Mouse (Mus musculus): ENCODE measurements around the gene Smad5. TPM values are rescaled to one million over a fixed set of nuclear protein-coding genes. Genes with fewer than 3 reads are reported as not detected.

Gene Smad5
- polyA plus RNA-seq, 1 experiment: 21.4 TPM

- peak overlapping the region; percentile 68; the same call in 1 of the 2 replicates for H3K27ac ChIP-seq (ENCODE audit: insufficient read depth, low read length)
- peaks cover 14% of the 10 kb centered on the region for H3K4me1 ChIP-seq (ENCODE audit: control insufficient read depth, insufficient read depth, low read length)
- WGBS: under 1% methylated on average over 11 of the region's 11 CpGs
- peak overlapping the region; percentile 82 for H3K4me3 ChIP-seq (replicated peaks; ENCODE audit: insufficient read depth, low read depth, low read length)
- H3K27me3 ChIP-seq (ENCODE audit: control insufficient read depth, insufficient read depth, low read length): no peaks in the 10 kb centered on the region
- TF ChIP-seq POLR2A (IDR thresholded peaks at IDR 0.05; ENCODE audit: borderline replicate concordance, insufficient read depth, low read length) (no peak), CTCF (IDR thresholded peaks at IDR 0.05; ENCODE audit: borderline replicate concordance, insufficient read depth, low read depth, low read length) (no peak)
- DNase-seq: no peak
These were observed 1.1 kb downstream of the Smad5 start for GRCm38 (mm10) chr13:56703871-56704321.

DNA sequence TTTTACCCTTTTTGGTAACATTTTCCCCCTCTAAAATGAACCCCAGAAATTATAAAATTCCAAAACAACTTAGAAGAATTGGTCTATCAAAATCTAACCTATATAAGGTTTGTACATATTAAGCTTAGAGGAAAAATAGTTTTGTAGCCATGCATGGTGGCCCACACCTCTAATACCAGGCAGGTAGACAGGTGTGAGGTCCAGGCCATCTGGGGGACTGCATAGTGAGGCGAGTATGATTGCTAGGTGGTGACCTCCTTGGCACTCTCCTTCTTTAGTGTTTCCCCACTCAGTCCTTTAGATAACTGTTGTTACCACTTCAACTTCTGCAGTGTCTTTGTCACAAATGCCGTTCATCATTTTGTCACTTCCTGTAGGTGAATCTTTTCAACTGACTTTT, 1.8 kb downstream of the Smad5 start:
- Histone ChIP-seq H3K4me1 (ENCODE audit: control insufficient read depth, insufficient read depth, low read length) (peaks cover 17% of the 10 kb centered on the region), H3K4me3 (replicated peaks; ENCODE audit: insufficient read depth, low read depth, low read length) (no peak overlapping the region), H3K27me3 (ENCODE audit: control insufficient read depth, insufficient read depth, low read length) (no peaks in the 10 kb centered on the region), H3K27ac (ENCODE audit: insufficient read depth, low read length) (no peak overlapping the region)
- WGBS: 54% methylated on average over 2 of the region's 2 CpGs
- no peak for DNase-seq
- TF ChIP-seq POLR2A (IDR thresholded peaks at IDR 0.05; ENCODE audit: borderline replicate concordance, insufficient read depth, low read length) (no peak), CTCF (IDR thresholded peaks at IDR 0.05; ENCODE audit: borderline replicate concordance, insufficient read depth, low read depth, low read length) (no peak)

DNA sequence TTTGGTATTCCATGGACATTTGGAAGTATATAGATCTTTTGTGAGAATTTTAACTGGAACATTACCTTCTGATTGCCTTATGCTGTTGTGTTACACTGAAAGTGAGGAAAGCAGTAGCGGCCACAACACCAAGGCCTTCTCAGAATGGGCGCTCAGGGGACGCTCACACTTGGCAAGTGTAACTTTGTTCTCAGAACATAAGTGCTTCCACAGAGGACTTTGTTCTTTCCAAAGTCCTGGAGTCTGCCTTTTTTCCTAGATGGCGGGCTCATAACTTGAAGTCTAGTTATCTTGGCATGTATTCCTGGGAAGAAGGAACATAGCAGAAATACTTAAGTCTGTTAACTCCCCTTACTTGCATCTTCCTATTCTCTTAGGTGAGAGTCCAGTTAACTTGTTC, 4.3 kb downstream of the Smad5 start:
- Histone ChIP-seq H3K27me3 (ENCODE audit: control insufficient read depth, insufficient read depth, low read length) (no peaks in the 10 kb centered on the region), H3K27ac (ENCODE audit: insufficient read depth, low read length) (no peak overlapping the region), H3K4me3 (replicated peaks; ENCODE audit: insufficient read depth, low read depth, low read length) (no peak overlapping the region), H3K4me1 (ENCODE audit: control insufficient read depth, insufficient read depth, low read length) (peaks cover 22% of the 10 kb centered on the region)
- DNase-seq: no peak
- 88% methylated on average over 4 of the region's 4 CpGs for WGBS
- TF ChIP-seq CTCF (IDR thresholded peaks at IDR 0.05; ENCODE audit: borderline replicate concordance, insufficient read depth, low read depth, low read length): no peak
- no peak for TF ChIP-seq POLR2A (IDR thresholded peaks at IDR 0.05; ENCODE audit: borderline replicate concordance, insufficient read depth, low read length)

DNA sequence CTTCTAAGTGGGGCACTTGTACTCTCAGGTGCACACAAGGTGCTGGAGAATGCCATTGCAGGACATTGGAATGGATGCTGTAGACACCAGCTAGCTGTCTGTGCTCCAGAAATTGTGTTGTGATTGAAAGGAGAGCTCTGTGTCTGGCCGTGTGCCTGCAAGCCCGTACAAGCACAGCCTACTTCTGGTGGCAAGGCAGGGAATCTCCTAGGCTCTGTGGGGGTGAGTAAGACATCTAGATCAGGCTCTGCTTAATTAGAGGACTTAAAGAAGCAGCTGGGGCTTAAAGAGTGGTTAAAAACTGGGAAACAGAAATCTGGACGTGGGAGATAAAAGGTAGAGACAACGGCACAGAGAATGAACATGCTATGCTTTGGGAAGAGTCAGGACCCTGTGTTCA, 4.8 kb downstream of the Smad5 start:
- Histone ChIP-seq H3K4me3 (replicated peaks; ENCODE audit: insufficient read depth, low read depth, low read length) (no peak overlapping the region), H3K4me1 (ENCODE audit: control insufficient read depth, insufficient read depth, low read length) (peaks cover 22% of the 10 kb centered on the region), H3K27ac (ENCODE audit: insufficient read depth, low read length) (no peak overlapping the region), H3K27me3 (ENCODE audit: control insufficient read depth, insufficient read depth, low read length) (no peaks in the 10 kb centered on the region)
- no peak for TF ChIP-seq CTCF (IDR thresholded peaks at IDR 0.05; ENCODE audit: borderline replicate concordance, insufficient read depth, low read depth, low read length)
- TF ChIP-seq POLR2A (IDR thresholded peaks at IDR 0.05; ENCODE audit: borderline replicate concordance, insufficient read depth, low read length): no peak
- no peak for DNase-seq
- 25% methylated on average over 4 of the region's 4 CpGs for WGBS

DNA sequence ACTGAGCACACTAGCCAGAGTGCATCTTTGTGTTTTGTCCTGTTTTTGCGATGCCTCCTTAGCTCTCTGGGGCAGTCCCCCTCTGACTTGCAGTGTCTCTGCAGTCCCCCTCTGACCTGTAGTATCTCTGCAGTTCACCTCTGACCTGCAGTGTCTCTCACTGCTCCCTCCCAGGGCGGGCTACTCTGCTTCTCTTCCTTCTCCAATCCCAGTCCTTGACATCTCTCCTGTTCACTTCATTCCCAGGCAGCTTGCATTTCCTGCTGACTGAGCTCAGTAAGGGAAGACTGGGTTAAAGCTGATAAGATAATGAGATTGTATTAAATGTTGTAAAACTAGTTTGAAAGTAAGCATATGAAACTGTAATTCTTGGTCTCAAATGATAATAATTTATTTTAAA, 7.8 kb downstream of the Smad5 start:
- TF ChIP-seq POLR2A (IDR thresholded peaks at IDR 0.05; ENCODE audit: borderline replicate concordance, insufficient read depth, low read length): no peak
- no peak for TF ChIP-seq CTCF (IDR thresholded peaks at IDR 0.05; ENCODE audit: borderline replicate concordance, insufficient read depth, low read depth, low read length)
- 50% methylated on average over 2 of the region's 2 CpGs for WGBS
- Histone ChIP-seq H3K4me3 (replicated peaks; ENCODE audit: insufficient read depth, low read depth, low read length) (no peak overlapping the region), H3K4me1 (ENCODE audit: control insufficient read depth, insufficient read depth, low read length) (peaks cover 18% of the 10 kb centered on the region), H3K27ac (ENCODE audit: insufficient read depth, low read length) (no peak overlapping the region), H3K27me3 (ENCODE audit: control insufficient read depth, insufficient read depth, low read length) (no peaks in the 10 kb centered on the region)
- DNase-seq: no peak

DNA sequence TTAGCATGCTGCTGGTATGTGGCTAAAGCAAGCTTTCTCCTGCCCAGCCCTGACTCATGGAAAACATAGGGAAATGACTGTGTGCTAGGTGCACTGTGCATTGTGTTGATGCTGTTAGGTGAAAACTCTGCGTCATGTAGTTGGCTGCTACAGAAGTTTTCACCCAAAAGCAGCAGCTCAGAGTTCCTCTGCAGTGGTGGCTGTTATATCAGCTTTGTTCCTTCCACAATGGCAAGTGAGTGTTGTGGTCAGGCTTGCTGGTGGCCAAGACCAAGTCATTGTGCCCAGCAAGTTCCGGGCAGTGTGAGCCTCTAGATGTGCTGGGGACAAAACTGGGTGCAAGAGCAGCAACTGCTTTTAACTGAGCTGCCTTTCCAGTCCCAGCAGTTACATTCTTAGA, 9.4 kb downstream of the Smad5 start:
- TF ChIP-seq POLR2A (IDR thresholded peaks at IDR 0.05; ENCODE audit: borderline replicate concordance, insufficient read depth, low read length): no peak
- TF ChIP-seq CTCF (IDR thresholded peaks at IDR 0.05; ENCODE audit: borderline replicate concordance, insufficient read depth, low read depth, low read length): no peak

GRCm38 (mm10) chr13:56726551-56726950, 23.7 kb downstream of the Smad5 start:
- Histone ChIP-seq H3K4me1 (ENCODE audit: control insufficient read depth, insufficient read depth, low read length) (no peaks in the 10 kb centered on the region), H3K4me3 (replicated peaks; ENCODE audit: insufficient read depth, low read depth, low read length) (no peak overlapping the region), H3K27me3 (ENCODE audit: control insufficient read depth, insufficient read depth, low read length) (no peaks in the 10 kb centered on the region), H3K27ac (ENCODE audit: insufficient read depth, low read length) (no peak overlapping the region)
- DNase-seq: no peak
- TF ChIP-seq POLR2A (IDR thresholded peaks at IDR 0.05; ENCODE audit: borderline replicate concordance, insufficient read depth, low read length) (no peak), CTCF (IDR thresholded peaks at IDR 0.05; ENCODE audit: borderline replicate concordance, insufficient read depth, low read depth, low read length) (no peak)
- 79% methylated on average over 4 of the region's 4 CpGs for WGBS

More for the DNA sequence above, 9.4 kb downstream of the Smad5 start:
- 91% methylated on average over 2 of the region's 2 CpGs for WGBS
- H3K4me3 ChIP-seq (replicated peaks; ENCODE audit: insufficient read depth, low read depth, low read length): no peak overlapping the region
- no peak for DNase-seq
- H3K27ac ChIP-seq (ENCODE audit: insufficient read depth, low read length): no peak overlapping the region
- H3K4me1 ChIP-seq (ENCODE audit: control insufficient read depth, insufficient read depth, low read length): peaks cover 12% of the 10 kb centered on the region
- no peaks in the 10 kb centered on the region for H3K27me3 ChIP-seq (ENCODE audit: control insufficient read depth, insufficient read depth, low read length)

- Histone ChIP-seq H3K27me3 (ENCODE audit: control insufficient read depth, insufficient read depth, low read length) (no peaks in the 10 kb centered on the region), H3K27ac (ENCODE audit: insufficient read depth, low read length) (no peak overlapping the region), H3K4me1 (ENCODE audit: control insufficient read depth, insufficient read depth, low read length) (no peaks in the 10 kb centered on the region), H3K4me3 (replicated peaks; ENCODE audit: insufficient read depth, low read depth, low read length) (no peak overlapping the region)
- no peak for DNase-seq
- 97% methylated on average over 7 of the region's 7 CpGs for WGBS
- TF ChIP-seq POLR2A (IDR thresholded peaks at IDR 0.05; ENCODE audit: borderline replicate concordance, insufficient read depth, low read length) (no peak), CTCF (IDR thresholded peaks at IDR 0.05; ENCODE audit: borderline replicate concordance, insufficient read depth, low read depth, low read length) (no peak)
These were observed 26.2 kb downstream of the Smad5 start for GRCm38 (mm10) chr13:56729046-56729445.

Data from cerebellum, adult 2 months (tissue).